Mouse (Mus musculus): Measurements from ENCODE around the gene Brd7.

DNA sequence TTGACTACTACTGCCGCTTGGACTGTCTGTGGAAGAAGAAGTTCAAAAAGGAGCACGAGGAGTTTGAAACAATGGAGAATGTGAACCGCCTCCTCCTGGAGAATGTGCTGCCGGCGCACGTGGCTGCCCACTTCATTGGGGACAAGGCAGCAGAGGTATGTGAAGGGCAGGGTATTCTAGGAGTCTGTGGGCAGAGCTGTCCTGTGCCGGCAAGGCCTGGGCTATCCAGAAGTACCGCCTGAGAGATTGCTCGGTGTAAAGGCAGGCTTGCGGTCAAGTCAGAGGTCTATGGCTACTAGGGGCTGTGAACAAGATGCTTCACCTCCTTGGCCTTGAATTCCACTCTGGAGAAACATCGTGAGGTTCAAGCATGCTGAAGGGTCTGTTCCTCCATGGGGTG, 37.2 kb downstream of the Brd7 start:
- TF ChIP-seq POLR2A (IDR thresholded peaks at IDR 0.05; ENCODE audit: control insufficient read depth, extremely low read depth, insufficient read depth, low read length, poor library complexity) (no peak), CTCF (IDR thresholded peaks at IDR 0.05; ENCODE audit: borderline replicate concordance, control insufficient read depth, extremely low read depth, insufficient read depth, low read length, poor library complexity) (no peak)

All from thymus, adult 2 months (tissue).